Mouse (Mus musculus) embryonic facial prominence, embryonic 14.5 days (tissue): ENCODE results near the gene Spred1. TPM values are rescaled to one million over a fixed set of nuclear protein-coding genes. Genes with fewer than 3 reads are reported as not detected.
A peak's percentile ranks its signal among the peaks of the same experiment; 100 is the strongest.

Source experiments
- ATAC-seq: fragments of 200-750 bp; cut with Nextera tagmentation; 2 replicates; pipeline ENCODE4 v1.8.0; 2017; ENCODE audit warnings: low read depth, moderate number of reproducible peaks, moderate TSS enrichment
- DNase-seq: peaks from one replicate; pipeline ENCODE4 v3.0.0-alpha.2; 2015; ENCODE audit warnings: low spot score
- H3K27ac ChIP-seq: fragments of 300-500 bp; sonication (generic); replicated peaks from 2 replicates; pipeline ENCODE4 v1.5.1; 2014; ENCODE audit warnings: low read depth, mild to moderate bottlenecking, low read length, moderate library complexity
- H3K27me3 ChIP-seq: fragments of 300-500 bp; sonication (generic); replicated peaks from 2 replicates; pipeline ENCODE4 v1.6.1; 2014; ENCODE audit warnings: low read length; ENCODE audit not compliant: control insufficient read depth, insufficient read depth
- H3K36me3 ChIP-seq: fragments of 300-500 bp; sonication (generic); 2 replicates; pipeline ENCODE4 v1.6.1; 2014; ENCODE audit warnings: low read length, mixed read lengths; ENCODE audit not compliant: control insufficient read depth, insufficient read depth
- H3K4me1 ChIP-seq: fragments of 300-500 bp; sonication (generic); 2 replicates; pipeline ENCODE4 v1.6.1; 2014; ENCODE audit warnings: antibody characterized with exemption, low read length; ENCODE audit not compliant: control insufficient read depth, insufficient read depth
- H3K4me2 ChIP-seq: fragments of 300-500 bp; sonication (generic); 2 replicates; pipeline ENCODE4 v1.6.1; 2014; ENCODE audit warnings: low read depth, mild to moderate bottlenecking, low read length, moderate library complexity, mixed read lengths
- H3K4me3 ChIP-seq: fragments of 300-500 bp; sonication (generic); 2 replicates; pipeline ENCODE4 v1.5.1; 2014; ENCODE audit warnings: low read depth, mild to moderate bottlenecking, low read length
- H3K9ac ChIP-seq: fragments of 300-500 bp; sonication (generic); 2 replicates; pipeline ENCODE4 v1.6.1; 2014; ENCODE audit warnings: low read depth, mild to moderate bottlenecking, low read length, moderate library complexity, mixed read lengths
- H3K9me3 ChIP-seq: fragments of 300-500 bp; sonication (generic); 2 replicates; pipeline ENCODE4 v1.6.1; 2016; ENCODE audit warnings: low read length; ENCODE audit not compliant: control insufficient read depth
- WGBS: fragments of 180-500 bp; shearing (Covaris S2); extraction: QIAGEN DNeasy Blood & Tissue Kit; methylation state at CpG from one replicate; pipeline ENCODE4 v1.1.7; 2014; 5-methylcytosine and 5-hydroxymethylcytosine counted together
- polyA plus RNA-seq: library from polyadenylated mRNA; unstranded; fragments of >200 nt; fragmentation: Nextera tagmentation; extraction: Ambion mirVana; gene quantifications from 2 replicates; pipeline ENCODE4 v1.2.1, GENCODE M21; 2014

Spred1 gene
- polyA plus RNA-seq, 1 experiment from 2014 or later: 27.5 TPM

DNA sequence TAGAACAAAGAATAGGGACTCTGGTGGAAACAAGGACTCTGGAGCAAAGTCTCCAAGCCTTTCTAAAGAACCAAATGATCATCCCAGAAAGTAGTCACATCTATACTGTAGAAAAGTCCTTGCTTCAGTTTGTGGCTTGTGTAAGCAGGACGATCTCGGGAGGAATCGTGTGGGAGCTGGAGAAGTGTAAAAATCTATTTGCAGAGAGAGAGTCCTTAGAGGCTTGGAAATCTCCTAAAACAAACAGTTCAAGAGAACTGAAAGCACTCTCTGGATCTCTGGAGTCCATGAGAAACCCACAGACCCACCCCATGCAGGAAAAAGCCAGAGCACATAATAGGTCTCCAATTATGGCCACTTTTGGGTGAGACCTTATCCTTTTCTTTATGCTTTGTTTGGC is 31.1 kb upstream of the Spred1 start:
- no peaks in the 10 kb centered on the region for H3K9me3 ChIP-seq
- no peak overlapping the region for H3K27ac ChIP-seq
- no peak overlapping the region for H3K9ac ChIP-seq
- DNase-seq (no peak), ATAC-seq (no peak)
- H3K4me1 ChIP-seq: 0 out of 2 replicates have a peak, but pooled peaks cover 3% of the 10 kb centered on the region
- no peak overlapping the region for H3K4me3 ChIP-seq
- 75% methylated on average over 3 of the region's 3 CpGs for WGBS
- H3K4me2 ChIP-seq: no peak overlapping the region
- no peaks in the 10 kb centered on the region for H3K36me3 ChIP-seq
- H3K27me3 ChIP-seq: no peaks in the 10 kb centered on the region

DNA sequence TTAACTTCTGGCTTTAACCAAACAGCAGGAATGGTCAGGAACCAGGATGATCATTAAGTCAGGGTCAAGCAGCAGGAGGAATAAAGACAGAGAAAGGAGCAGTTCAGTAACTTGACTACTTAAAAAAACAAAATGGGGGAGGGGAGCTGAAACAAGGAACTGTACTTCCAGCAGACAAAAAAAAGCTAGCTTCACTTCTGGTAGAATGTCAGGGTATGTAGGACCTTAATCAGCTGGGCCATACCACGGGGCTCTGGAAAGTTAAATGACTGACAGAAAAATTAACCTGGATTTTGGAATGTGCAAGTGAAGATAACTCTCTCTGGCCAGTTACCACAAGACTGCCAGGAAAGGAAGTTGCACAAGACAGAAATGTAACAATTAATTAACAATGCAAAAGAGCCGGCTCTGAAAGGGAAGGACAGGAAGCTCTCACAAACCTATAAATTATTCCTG is 28.2 kb upstream of the Spred1 start:
- WGBS: 17% methylated on average over 2 of the region's 2 CpGs
- Histone ChIP-seq H3K9ac (no peak overlapping the region), H3K27me3 (no peaks in the 10 kb centered on the region), H3K27ac (no peak overlapping the region), H3K4me2 (no peak overlapping the region), H3K36me3 (no peaks in the 10 kb centered on the region), H3K9me3 (no peaks in the 10 kb centered on the region), H3K4me3 (no peak overlapping the region), H3K4me1 (0 out of 2 replicates have a peak, but pooled peaks cover 3% of the 10 kb centered on the region)
- ATAC-seq: no peak
- DNase-seq: no peak

DNA sequence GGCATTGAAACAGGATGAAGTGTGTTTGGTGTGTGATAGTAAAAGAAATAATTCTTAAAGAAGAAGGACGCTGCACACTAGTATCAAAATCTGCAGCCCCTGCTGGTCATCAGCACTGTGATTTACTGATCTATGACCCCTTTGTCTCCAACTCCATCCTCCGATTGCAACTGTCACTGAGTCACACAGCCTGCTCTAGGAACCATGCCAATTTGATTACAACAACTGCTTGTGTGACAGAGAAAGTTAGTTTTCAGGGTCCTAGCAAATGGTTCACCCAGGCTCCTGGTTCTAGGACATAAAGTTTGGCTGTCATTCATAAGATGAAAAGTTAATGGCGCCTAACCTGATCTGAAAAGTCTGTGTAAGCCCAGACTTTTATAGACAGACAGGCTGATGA is 25.7 kb upstream of the Spred1 start:
- H3K27ac ChIP-seq: no peak overlapping the region
- no peak overlapping the region for H3K9ac ChIP-seq
- WGBS: 46% methylated on average over 3 of the region's 3 CpGs
- H3K36me3 ChIP-seq: no peaks in the 10 kb centered on the region
- 0 out of 2 replicates have a peak, but pooled peaks cover 3% of the 10 kb centered on the region for H3K4me1 ChIP-seq
- no peak overlapping the region for H3K4me3 ChIP-seq
- ATAC-seq (no peak), DNase-seq (no peak)
- no peaks in the 10 kb centered on the region for H3K9me3 ChIP-seq
- no peaks in the 10 kb centered on the region for H3K27me3 ChIP-seq
- no peak overlapping the region for H3K4me2 ChIP-seq

DNA sequence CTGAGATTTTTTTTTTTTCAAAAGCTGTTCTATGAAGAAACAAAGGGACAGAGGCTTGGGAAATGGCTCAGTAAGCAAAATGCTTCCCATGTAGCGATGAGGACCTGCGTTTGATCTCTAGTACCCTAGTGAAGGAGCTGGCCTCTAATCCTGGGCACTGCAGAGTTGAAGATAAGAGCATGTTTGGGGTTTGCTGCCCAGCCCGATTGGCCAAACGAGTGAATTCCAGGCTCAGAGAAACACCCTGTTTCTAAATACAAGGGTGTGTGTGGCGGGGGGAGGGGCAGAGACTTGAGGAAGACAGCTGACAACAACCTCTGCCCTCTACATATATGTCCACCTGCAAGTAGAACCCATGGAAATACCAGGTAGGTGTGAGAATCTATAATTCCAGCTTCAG is 23.9 kb upstream of the Spred1 start:
- Histone ChIP-seq H3K9me3 (no peaks in the 10 kb centered on the region), H3K9ac (no peak overlapping the region), H3K4me2 (no peak overlapping the region), H3K36me3 (no peaks in the 10 kb centered on the region), H3K4me3 (no peak overlapping the region), H3K27me3 (no peaks in the 10 kb centered on the region), H3K27ac (no peak overlapping the region), H3K4me1 (0 out of 2 replicates have a peak, but pooled peaks cover 3% of the 10 kb centered on the region)
- DNase-seq (no peak), ATAC-seq (no peak)
- WGBS: 70% methylated on average over 5 of the region's 5 CpGs

DNA sequence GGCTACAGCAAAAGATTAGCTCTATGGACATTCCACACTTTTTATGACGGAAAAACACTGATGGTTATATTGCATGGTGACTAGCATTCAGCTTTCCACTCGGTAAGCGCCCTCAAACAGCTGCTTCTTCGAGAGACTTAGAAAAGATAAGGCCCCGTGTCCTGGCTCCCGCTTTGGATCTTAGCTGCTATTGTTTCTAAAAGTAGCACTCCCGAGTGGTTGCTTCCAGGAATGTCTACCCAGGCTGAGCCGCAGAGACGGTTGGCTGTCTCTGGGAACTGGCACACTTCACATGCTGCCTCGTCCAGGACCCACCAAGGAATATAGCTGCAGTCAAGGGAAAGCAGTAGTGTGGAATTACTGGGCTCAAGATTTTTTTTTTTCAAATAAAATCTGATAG is 21.9 kb upstream of the Spred1 start:
- H3K27me3 ChIP-seq: no peaks in the 10 kb centered on the region
- H3K36me3 ChIP-seq: no peaks in the 10 kb centered on the region
- ATAC-seq (no peak), DNase-seq (peak; percentile 34)
- H3K9me3 ChIP-seq: no peaks in the 10 kb centered on the region
- no peak overlapping the region for H3K9ac ChIP-seq
- 37% methylated on average over 10 of the region's 10 CpGs for WGBS
- no peak overlapping the region for H3K4me3 ChIP-seq
- no peaks in the 10 kb centered on the region for H3K4me1 ChIP-seq
- no peak overlapping the region for H3K27ac ChIP-seq
- H3K4me2 ChIP-seq: no peak overlapping the region

DNA sequence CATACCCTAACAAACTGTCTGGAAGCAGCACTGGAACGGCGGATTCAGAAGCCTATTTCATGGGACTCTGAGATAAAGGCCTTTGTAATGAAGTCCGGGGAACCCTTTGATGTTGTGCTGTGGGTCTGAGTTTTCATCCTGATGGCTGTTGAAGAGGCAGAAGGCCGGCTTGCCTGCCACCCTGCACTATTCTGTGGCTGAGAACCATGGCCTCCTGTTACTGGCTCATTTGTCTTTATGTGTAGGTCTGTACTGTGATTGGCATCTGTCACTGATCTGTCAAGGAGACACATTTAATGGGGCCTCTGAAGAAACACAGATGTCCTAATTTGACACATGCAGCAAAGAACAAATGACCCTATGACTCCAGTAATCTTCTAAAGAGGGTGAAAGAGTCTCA is 17.7 kb upstream of the Spred1 start:
- no peak for DNase-seq
- no peak overlapping the region for H3K27ac ChIP-seq
- no peaks in the 10 kb centered on the region for H3K9me3 ChIP-seq
- H3K9ac ChIP-seq: no peak overlapping the region
- H3K4me3 ChIP-seq: no peak overlapping the region
- no peak overlapping the region for H3K4me2 ChIP-seq
- no peaks in the 10 kb centered on the region for H3K36me3 ChIP-seq
- ATAC-seq: no peak
- WGBS: 26% methylated on average over 4 of the region's 4 CpGs
- no peaks in the 10 kb centered on the region for H3K4me1 ChIP-seq
- no peaks in the 10 kb centered on the region for H3K27me3 ChIP-seq

DNA sequence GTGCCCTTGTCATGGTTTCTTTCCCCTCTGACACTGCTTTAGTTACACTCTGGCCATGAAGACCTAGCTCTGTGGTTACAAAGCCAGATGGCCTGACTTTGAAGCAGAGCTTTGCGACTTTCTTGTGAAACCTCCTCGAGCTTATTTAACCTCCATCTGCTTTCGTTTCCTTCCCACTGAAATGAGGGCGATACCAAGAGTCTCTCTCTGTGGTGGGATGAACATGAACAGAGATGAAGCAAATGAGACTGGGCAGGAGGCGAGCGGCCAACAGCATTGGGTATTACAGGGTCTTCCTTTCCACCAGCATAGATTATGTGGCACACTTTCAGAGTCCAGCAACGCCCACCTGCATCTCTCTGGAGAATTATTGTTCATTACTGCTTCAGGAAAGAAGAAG is 15.8 kb upstream of the Spred1 start:
- no peak overlapping the region for H3K9ac ChIP-seq
- H3K36me3 ChIP-seq: no peaks in the 10 kb centered on the region
- H3K4me1 ChIP-seq: no peaks in the 10 kb centered on the region
- DNase-seq: no peak
- H3K27ac ChIP-seq: no peak overlapping the region
- no peak for ATAC-seq
- H3K4me3 ChIP-seq: no peak overlapping the region
- WGBS: 61% methylated on average over 7 of the region's 7 CpGs
- H3K4me2 ChIP-seq: no peak overlapping the region
- H3K27me3 ChIP-seq: no peaks in the 10 kb centered on the region
- no peaks in the 10 kb centered on the region for H3K9me3 ChIP-seq

DNA sequence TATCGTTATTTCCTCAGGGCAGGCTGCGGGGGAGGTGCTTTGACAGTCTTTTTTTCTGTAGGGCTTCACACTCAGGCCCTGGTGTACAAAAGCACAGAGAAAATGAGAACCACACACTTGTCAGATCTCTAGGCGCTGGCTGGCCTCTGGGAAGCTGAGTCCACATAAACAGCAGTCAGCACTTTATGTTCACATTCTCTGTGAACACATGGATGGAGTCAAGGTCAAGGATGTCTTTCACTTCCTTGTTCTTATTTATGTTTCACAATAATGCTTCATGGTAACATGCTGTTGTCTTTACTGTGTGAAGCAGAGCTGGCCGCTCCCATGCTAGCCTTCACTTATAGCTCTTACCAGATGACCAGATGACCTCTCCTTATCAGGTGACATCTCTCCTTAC is 13.1 kb upstream of the Spred1 start:
- no peak overlapping the region for H3K4me3 ChIP-seq
- H3K9me3 ChIP-seq: no peaks in the 10 kb centered on the region
- no peaks in the 10 kb centered on the region for H3K27me3 ChIP-seq
- H3K4me2 ChIP-seq: no peak overlapping the region
- WGBS: 62% methylated on average over 4 of the region's 4 CpGs
- DNase-seq: no peak
- H3K36me3 ChIP-seq: no peaks in the 10 kb centered on the region
- no peak for ATAC-seq
- no peaks in the 10 kb centered on the region for H3K4me1 ChIP-seq
- H3K9ac ChIP-seq: no peak overlapping the region
- no peak overlapping the region for H3K27ac ChIP-seq

DNA sequence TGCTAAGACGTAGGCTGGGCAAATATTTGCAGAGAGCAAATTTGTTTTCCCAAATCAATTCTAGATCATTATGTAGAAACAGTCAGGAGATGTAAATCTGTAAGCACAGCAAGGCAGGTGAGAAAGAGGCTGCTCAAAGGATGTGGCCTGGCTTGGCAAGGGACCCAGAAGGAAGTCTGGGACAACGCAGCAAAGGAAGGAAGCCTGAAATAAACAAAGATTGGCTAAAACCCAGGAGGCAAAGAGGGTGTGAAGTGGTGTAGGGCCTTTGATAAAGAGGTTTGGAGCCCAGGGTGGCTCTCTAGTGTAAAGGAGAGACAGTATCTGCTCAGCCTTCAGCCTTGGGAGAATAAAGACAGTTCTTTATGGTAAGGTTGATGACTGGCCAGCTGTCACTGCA is 11.9 kb upstream of the Spred1 start:
- Histone ChIP-seq H3K4me1 (no peaks in the 10 kb centered on the region), H3K36me3 (no peaks in the 10 kb centered on the region)
- no peak for ATAC-seq

More for the DNA sequence above, 11.9 kb upstream of the Spred1 start:
- DNase-seq: no peak
- Histone ChIP-seq H3K27me3 (no peaks in the 10 kb centered on the region), H3K4me3 (no peak overlapping the region), H3K9ac (no peak overlapping the region), H3K4me2 (no peak overlapping the region), H3K9me3 (no peaks in the 10 kb centered on the region), H3K27ac (no peak overlapping the region)
- WGBS: 69% methylated on average over 2 of the region's 2 CpGs
